8 mouse cellular contexts compared by ENCODE assay signal in genomic region chr7:17024814-17025504, GRCm38 (mm10). TPM values are rescaled to one million over a fixed set of nuclear protein-coding genes. Genes with fewer than 3 reads are reported as not detected.
DNase-seq lines count a peak whose midpoint lies in the region; ATAC-seq and TF ChIP-seq lines count a peak whose summit lies in the region.

No protein-coding gene starts in this region.

- no peaks in the 10 kb centered on the region for H3K9me3 ChIP-seq in intestine, postnatal 0 days (ENCODE audit: control insufficient read depth)
- H3K9me3 ChIP-seq in lung, embryonic 14.5 days (ENCODE audit: low read depth, low read length), result no peaks in the 10 kb centered on the region
- no peaks in the 10 kb centered on the region for H3K9me3 ChIP-seq in midbrain, postnatal 0 days (ENCODE audit: low read length)

- no peak for ATAC-seq in intestine, postnatal 0 days
- no peak for ATAC-seq in lung, embryonic 14.5 days (ENCODE audit: insufficient read depth)
- ATAC-seq in erythroid progenitor cell, adult 5-6 weeks (replicated peaks; ENCODE audit: low FRiP score, poor library complexity, severe bottlenecking), result no peak
- no peak for ATAC-seq in midbrain, postnatal 0 days (ENCODE audit: low FRiP score)

- H3K27ac ChIP-seq in layer of hippocampus, adult 2 months, result peak overlapping the region; percentile 62; the same call in 1 of the 2 replicates
- H3K27ac ChIP-seq in intestine, postnatal 0 days (ENCODE audit: low read depth, low read length), result peak overlapping the region; percentile 5; the same call in 1 of the 2 replicates
- peak overlapping the region; percentile 51; the same call in 1 of the 2 replicates for H3K27ac ChIP-seq in lung, embryonic 14.5 days (ENCODE audit: low read depth)
- H3K27ac ChIP-seq in midbrain, postnatal 0 days (ENCODE audit: low read depth, low read length), result no peak overlapping the region

- no peaks in the 10 kb centered on the region for H3K27me3 ChIP-seq in intestine, postnatal 0 days (replicated peaks; ENCODE audit: control insufficient read depth, insufficient read depth, low read length)
- H3K27me3 ChIP-seq in lung, embryonic 14.5 days (ENCODE audit: insufficient read depth, low read length), result no peaks in the 10 kb centered on the region
- H3K27me3 ChIP-seq in midbrain, postnatal 0 days (ENCODE audit: insufficient read depth, low read length), result no peaks in the 10 kb centered on the region

- TF ChIP-seq CTCF in layer of hippocampus, adult 2 months (conservative IDR thresholded peaks at IDR 0.05), result no peak
- no peak for TF ChIP-seq CTCF in intestine, postnatal 0 days (IDR thresholded peaks at IDR 0.05; ENCODE audit: low read depth)
- TF ChIP-seq CTCF in lung, embryonic 14.5 days (IDR thresholded peaks at IDR 0.05; ENCODE audit: low read depth), result no peak
- no peak for TF ChIP-seq CTCF in midbrain, postnatal 0 days (IDR thresholded peaks at IDR 0.05)

- H3K4me3 ChIP-seq in layer of hippocampus, adult 2 months, result no peak overlapping the region; the same call in 1 of the 2 replicates
- H3K4me3 ChIP-seq in intestine, postnatal 0 days (ENCODE audit: low read depth, low read length), result 0 out of 2 replicates have a peak overlapping the region, but pooled peaks have one; percentile 2
- no peak overlapping the region for H3K4me3 ChIP-seq in lung, embryonic 14.5 days (ENCODE audit: low read depth, low read length)
- no peak overlapping the region for H3K4me3 ChIP-seq in midbrain, postnatal 0 days (ENCODE audit: low read depth, low read length)

- 57% methylated on average over 10 of the region's 10 CpGs for WGBS in intestine, postnatal 0 days
- 76% methylated on average over 10 of the region's 10 CpGs for WGBS in lung, embryonic 14.5 days
- 86% methylated on average over 10 of the region's 10 CpGs for WGBS in midbrain, postnatal 0 days

- H3K9ac ChIP-seq in intestine, postnatal 0 days (ENCODE audit: low read depth, low read length), result 0 out of 2 replicates have a peak overlapping the region, but pooled peaks have one; percentile 37
- no peak overlapping the region; the same call in 1 of the 2 replicates for H3K9ac ChIP-seq in lung, embryonic 14.5 days
- H3K9ac ChIP-seq in midbrain, postnatal 0 days (replicated peaks; ENCODE audit: low read length, poor library complexity, severe bottlenecking), result no peak overlapping the region

- H3K4me1 ChIP-seq in intestine, postnatal 0 days (replicated peaks; ENCODE audit: control insufficient read depth, insufficient read depth, low read length), result peaks cover 20% of the 10 kb centered on the region
- no peaks in the 10 kb centered on the region for H3K4me1 ChIP-seq in lung, embryonic 14.5 days (ENCODE audit: insufficient read depth)
- peaks cover 12% of the 10 kb centered on the region for H3K4me1 ChIP-seq in midbrain, postnatal 0 days (ENCODE audit: insufficient read depth, low read length)

- H3K4me2 ChIP-seq in intestine, postnatal 0 days (replicated peaks; ENCODE audit: low read depth), result peak overlapping the region; percentile 83
- H3K4me2 ChIP-seq in lung, embryonic 14.5 days, result peak overlapping the region; percentile 18; the same call in 1 of the 2 replicates
- H3K4me2 ChIP-seq in midbrain, postnatal 0 days (ENCODE audit: low read depth, low read length, poor library complexity, severe bottlenecking), result no peak overlapping the region

- H3K36me3 ChIP-seq in intestine, postnatal 0 days (ENCODE audit: control insufficient read depth, insufficient read depth), result peaks cover 32% of the 10 kb centered on the region
- H3K36me3 ChIP-seq in lung, embryonic 14.5 days (ENCODE audit: insufficient read depth), result peaks cover 47% of the 10 kb centered on the region
- peaks cover 33% of the 10 kb centered on the region for H3K36me3 ChIP-seq in midbrain, postnatal 0 days (ENCODE audit: insufficient read depth, low read length)

- no peak for DNase-seq in layer of hippocampus, adult 2 months (ENCODE audit: low spot score in 2 of 2)
- DNase-seq in layer of hippocampus, postnatal 25 days (ENCODE audit: extremely low spot score in 1 of 2, low spot score in 1 of 2), result no peak
- DNase-seq in cerebellum, adult 9-11 months, result peak; percentile 66
- DNase-seq in lung, embryonic 14.5 days, result peak; percentile 9
- peak; percentile 60 for DNase-seq in thymus, postnatal 0 days (ENCODE audit: low spot score)
- DNase-seq in midbrain, postnatal 0 days (ENCODE audit: low spot score), result no peak

RNA-seq across cellular contexts. Expression of gene Ppp5c, which starts 2.8 kb away (rescaled TPM):
- total RNA-seq in layer of hippocampus, adult 2 months (2021), result 100 to 1,000 TPM; 148 to 155 TPM
- 100 to 1,000 TPM; 150 to 153 TPM for total RNA-seq in layer of hippocampus, postnatal 25 days (2021)
- polyA plus RNA-seq in intestine, postnatal 0 days (2015; fragmentation: Nextera tagmentation; extraction: Ambion mirVana), result 44.4 and 45.0 TPM in 2 replicates
- 103 and 117 TPM in 2 replicates for polyA plus RNA-seq in lung, embryonic 14.5 days (2014; fragmentation: Nextera tagmentation; extraction: Ambion mirVana)
- polyA plus RNA-seq in thymus, postnatal 0 days (2015; fragmentation: Nextera tagmentation; extraction: Ambion mirVana), result 120 TPM in 2 replicates
- 22.6 and 26.3 TPM in 2 replicates for total RNA-seq in erythroid progenitor cell, adult 5-6 weeks (2015; ENCODE audit: low replicate concordance)
- total RNA-seq in erythroid progenitor cell, adult 5-6 weeks (2017; ENCODE audit: low replicate concordance), result 20.7 and 20.9 TPM in 2 replicates
- 56.4 and 61.0 TPM in 2 replicates for total RNA-seq in midbrain, postnatal 0 days (2014; rRNA removed)
- 144 and 145 TPM in 2 replicates for polyA plus RNA-seq in midbrain, postnatal 0 days (2015; fragmentation: Nextera tagmentation; extraction: Ambion mirVana)

RNA-seq across cellular contexts. Expression of gene Ccdc8, which starts 32.5 kb away (rescaled TPM):
- 1 to 10 TPM; 1.8 to 2.2 TPM for total RNA-seq in layer of hippocampus, adult 2 months (2021)
- 1 to 10 TPM; 2.2 to 2.5 TPM for total RNA-seq in layer of hippocampus, postnatal 25 days (2021)
- 3.6 and 4.0 TPM in 2 replicates for polyA plus RNA-seq in intestine, postnatal 0 days (2015; fragmentation: Nextera tagmentation; extraction: Ambion mirVana)
- polyA plus RNA-seq in lung, embryonic 14.5 days (2014; fragmentation: Nextera tagmentation; extraction: Ambion mirVana), result 27.3 and 29.2 TPM in 2 replicates
- polyA plus RNA-seq in thymus, postnatal 0 days (2015; fragmentation: Nextera tagmentation; extraction: Ambion mirVana), result 3.7 and 4.7 TPM in 2 replicates
- total RNA-seq in erythroid progenitor cell, adult 5-6 weeks (2015; ENCODE audit: low replicate concordance), result not detected in 2 replicates
- not detected in 2 replicates for total RNA-seq in erythroid progenitor cell, adult 5-6 weeks (2017; ENCODE audit: low replicate concordance)
- total RNA-seq in midbrain, postnatal 0 days (2014; rRNA removed), result 5.5 and 5.8 TPM in 2 replicates
- 2.0 and 2.5 TPM in 2 replicates for polyA plus RNA-seq in midbrain, postnatal 0 days (2015; fragmentation: Nextera tagmentation; extraction: Ambion mirVana)

RNA-seq across cellular contexts. Expression of gene Hif3a, which starts 37.3 kb away (rescaled TPM):
- 10 to 100 TPM; 16.0 to 16.6 TPM for total RNA-seq in layer of hippocampus, adult 2 months (2021)
- total RNA-seq in layer of hippocampus, postnatal 25 days (2021), result 1 to 10 TPM; 4.1 to 9.1 TPM
- 15.9 and 18.4 TPM in 2 replicates for polyA plus RNA-seq in intestine, postnatal 0 days (2015; fragmentation: Nextera tagmentation; extraction: Ambion mirVana)
- 33.1 and 38.0 TPM in 2 replicates for polyA plus RNA-seq in lung, embryonic 14.5 days (2014; fragmentation: Nextera tagmentation; extraction: Ambion mirVana)
- 1.5 and 2.4 TPM in 2 replicates for polyA plus RNA-seq in thymus, postnatal 0 days (2015; fragmentation: Nextera tagmentation; extraction: Ambion mirVana)
- total RNA-seq in erythroid progenitor cell, adult 5-6 weeks (2015; ENCODE audit: low replicate concordance), result 1.4 TPM in 1 of 2 replicates, not detected in the other
- 0.13 TPM in 1 of 2 replicates, not detected in the other for total RNA-seq in erythroid progenitor cell, adult 5-6 weeks (2017; ENCODE audit: low replicate concordance)
- 13.6 and 16.9 TPM in 2 replicates for total RNA-seq in midbrain, postnatal 0 days (2014; rRNA removed)
- polyA plus RNA-seq in midbrain, postnatal 0 days (2015; fragmentation: Nextera tagmentation; extraction: Ambion mirVana), result 2.0 and 2.7 TPM in 2 replicates

RNA-seq across cellular contexts. Expression of gene Gm42372, which starts 42.1 kb away (rescaled TPM):
- 10 to 100 TPM; 52.3 to 55.5 TPM for total RNA-seq in layer of hippocampus, adult 2 months (2021)
- total RNA-seq in layer of hippocampus, postnatal 25 days (2021), result 10 to 100 TPM; 52.6 to 53.6 TPM
- polyA plus RNA-seq in intestine, postnatal 0 days (2015; fragmentation: Nextera tagmentation; extraction: Ambion mirVana), result 0.09 and 0.10 TPM in 2 replicates
- polyA plus RNA-seq in lung, embryonic 14.5 days (2014; fragmentation: Nextera tagmentation; extraction: Ambion mirVana), result 0.09 and 0.20 TPM in 2 replicates
- polyA plus RNA-seq in thymus, postnatal 0 days (2015; fragmentation: Nextera tagmentation; extraction: Ambion mirVana), result 0.33 and 0.49 TPM in 2 replicates
- 0.72 TPM in 1 of 2 replicates, not detected in the other for total RNA-seq in erythroid progenitor cell, adult 5-6 weeks (2015; ENCODE audit: low replicate concordance)
- 0.13 and 0.53 TPM in 2 replicates for total RNA-seq in erythroid progenitor cell, adult 5-6 weeks (2017; ENCODE audit: low replicate concordance)
- total RNA-seq in midbrain, postnatal 0 days (2014; rRNA removed), result 48.8 and 49.0 TPM in 2 replicates
- polyA plus RNA-seq in midbrain, postnatal 0 days (2015; fragmentation: Nextera tagmentation; extraction: Ambion mirVana), result 9.0 and 9.2 TPM in 2 replicates

RNA-seq across cellular contexts. Expression of gene Psg16, which starts 48.9 kb away (rescaled TPM):
- total RNA-seq in layer of hippocampus, adult 2 months (2021), result 1 to 10 TPM; 3.5 to 4.1 TPM
- total RNA-seq in layer of hippocampus, postnatal 25 days (2021), result 1 to 10 TPM; 3.4 to 3.7 TPM
- polyA plus RNA-seq in intestine, postnatal 0 days (2015; fragmentation: Nextera tagmentation; extraction: Ambion mirVana), result 0.33 and 0.46 TPM in 2 replicates
- polyA plus RNA-seq in lung, embryonic 14.5 days (2014; fragmentation: Nextera tagmentation; extraction: Ambion mirVana), result 0.11 and 0.18 TPM in 2 replicates
- polyA plus RNA-seq in thymus, postnatal 0 days (2015; fragmentation: Nextera tagmentation; extraction: Ambion mirVana), result 0.05 and 0.08 TPM in 2 replicates
- 0.72 TPM in 1 of 2 replicates, not detected in the other for total RNA-seq in erythroid progenitor cell, adult 5-6 weeks (2015; ENCODE audit: low replicate concordance)
- total RNA-seq in erythroid progenitor cell, adult 5-6 weeks (2017; ENCODE audit: low replicate concordance), result not detected in 2 replicates
- total RNA-seq in midbrain, postnatal 0 days (2014; rRNA removed), result 3.9 and 5.1 TPM in 2 replicates
- 6.8 and 7.6 TPM in 2 replicates for polyA plus RNA-seq in midbrain, postnatal 0 days (2015; fragmentation: Nextera tagmentation; extraction: Ambion mirVana)

Comparison
In these comparisons a context has a peak if more than half of its experiments do, and no peak if none do; other contexts are left out.
1. DNase-seq: peak in cerebellum, adult 9-11 months (single experiment), lung, embryonic 14.5 days (single experiment) and thymus, postnatal 0 days (single experiment); none in layer of hippocampus, adult 2 months (0 of 2), layer of hippocampus, postnatal 25 days (0 of 2) and midbrain, postnatal 0 days (single experiment).